Mouse (Mus musculus): ENCODE measurements around the gene Creld1.

The Creld1 gene

GRCm38 (mm10) chr6:113483100-113483615 lies at the start of gene Creld1:
Gene Creld1 (plus strand): TSS chr6:113483297.
- in situ Hi-C loops (cut with MboI; ENCODE audit: unreplicated experiment in 2 of 2) = no loop called here

GRCm38 (mm10) chr6:113433661-113434060 lies 49.4 kb upstream of the Creld1 start:
- in situ Hi-C loops (cut with MboI; ENCODE audit: unreplicated experiment in 2 of 2) = loop anchor here in 1 of 2 experiments (25.0 kb wide), 1 partner anchor 629 kb away; no protein-coding TSS in a partner anchor

- in situ Hi-C loops (cut with MboI; ENCODE audit: unreplicated experiment in 2 of 2) = loop anchor here in 1 of 2 experiments (25.0 kb wide), 1 partner anchor 628 kb away; no protein-coding TSS in a partner anchor
These were observed 48.4 kb upstream of the Creld1 start for GRCm38 (mm10) chr6:113434691-113435090.

GRCm38 (mm10) chr6:113435664-113436205 lies 47.4 kb upstream of the Creld1 start, which contains the start of gene Cidec:
Gene Cidec (minus strand): TSS chr6:113435760.
- in situ Hi-C loops (cut with MboI; ENCODE audit: unreplicated experiment in 2 of 2) = loop anchor here in 1 of 2 experiments (25.0 kb wide), 1 partner anchor 627 kb away; no protein-coding TSS in a partner anchor

- in situ Hi-C loops (cut with MboI; ENCODE audit: unreplicated experiment in 2 of 2) = loop anchor here in 1 of 2 experiments (25.0 kb wide), 1 partner anchor 625 kb away; no protein-coding TSS in a partner anchor
These were observed 46.0 kb upstream of the Creld1 start for GRCm38 (mm10) chr6:113437135-113437534.

- in situ Hi-C loops (cut with MboI; ENCODE audit: unreplicated experiment in 2 of 2) = loop anchor here in 1 of 2 experiments (25.0 kb wide), 1 partner anchor 623 kb away; no protein-coding TSS in a partner anchor
These were observed 44.2 kb upstream of the Creld1 start for GRCm38 (mm10) chr6:113438721-113439430.

- in situ Hi-C loops (cut with MboI; ENCODE audit: unreplicated experiment in 2 of 2) = loop anchor here in 1 of 2 experiments (25.0 kb wide), 1 partner anchor 622 kb away; no protein-coding TSS in a partner anchor
These were observed 42.4 kb upstream of the Creld1 start for GRCm38 (mm10) chr6:113440686-113441085.

GRCm38 (mm10) chr6:113441147-113441680 lies 41.9 kb upstream of the Creld1 start:
- in situ Hi-C loops (cut with MboI; ENCODE audit: unreplicated experiment in 2 of 2) = loop anchor here in 1 of 2 experiments (25.0 kb wide), 1 partner anchor 621 kb away; no protein-coding TSS in a partner anchor

- in situ Hi-C loops (cut with MboI; ENCODE audit: unreplicated experiment in 2 of 2) = loop anchor here in 1 of 2 experiments (25.0 kb wide), 1 partner anchor 620 kb away; no protein-coding TSS in a partner anchor
These were observed 41.0 kb upstream of the Creld1 start for GRCm38 (mm10) chr6:113442087-113442441.

- in situ Hi-C loops (cut with MboI; ENCODE audit: unreplicated experiment in 2 of 2) = loop anchor here in 1 of 2 experiments (25.0 kb wide), 1 partner anchor 620 kb away; no protein-coding TSS in a partner anchor
These were observed 40.5 kb upstream of the Creld1 start, which contains the start of gene Jagn1 for GRCm38 (mm10) chr6:113442442-113443090. Gene Jagn1 (plus strand): TSS chr6:113442569.

GRCm38 (mm10) chr6:113443091-113443490 lies 40.0 kb upstream of the Creld1 start:
- in situ Hi-C loops (cut with MboI; ENCODE audit: unreplicated experiment in 2 of 2) = loop anchor here in 1 of 2 experiments (25.0 kb wide), 1 partner anchor 619 kb away; no protein-coding TSS in a partner anchor

GRCm38 (mm10) chr6:113444207-113444965 lies 38.7 kb upstream of the Creld1 start:
- in situ Hi-C loops (cut with MboI; ENCODE audit: unreplicated experiment in 2 of 2) = loop anchor here in 1 of 2 experiments (25.0 kb wide), 1 partner anchor 618 kb away; no protein-coding TSS in a partner anchor

- in situ Hi-C loops (cut with MboI; ENCODE audit: unreplicated experiment in 2 of 2) = loop anchor here in 1 of 2 experiments (25.0 kb wide), 1 partner anchor 615 kb away; no protein-coding TSS in a partner anchor
These were observed 35.5 kb upstream of the Creld1 start for GRCm38 (mm10) chr6:113447639-113448038.

GRCm38 (mm10) chr6:113451839-113452238 lies 31.3 kb upstream of the Creld1 start:
- in situ Hi-C loops (cut with MboI; ENCODE audit: unreplicated experiment in 2 of 2) = no loop called here

GRCm38 (mm10) chr6:113455007-113455406 lies 28.1 kb upstream of the Creld1 start:
- in situ Hi-C loops (cut with MboI; ENCODE audit: unreplicated experiment in 2 of 2) = no loop called here

GRCm38 (mm10) chr6:113457952-113458534 lies 25.1 kb upstream of the Creld1 start, which contains the start of gene Il17re:
Gene Il17re (plus strand): TSS chr6:113458484.
- in situ Hi-C loops (cut with MboI; ENCODE audit: unreplicated experiment in 2 of 2) = no loop called here

- in situ Hi-C loops (cut with MboI; ENCODE audit: unreplicated experiment in 2 of 2) = no loop called here
These were observed 24.5 kb upstream of the Creld1 start for GRCm38 (mm10) chr6:113458635-113459034.

- in situ Hi-C loops (cut with MboI; ENCODE audit: unreplicated experiment in 2 of 2) = no loop called here
These were observed 19.1 kb upstream of the Creld1 start for GRCm38 (mm10) chr6:113464040-113464439.

GRCm38 (mm10) chr6:113465602-113466001 lies 17.5 kb upstream of the Creld1 start:
- in situ Hi-C loops (cut with MboI; ENCODE audit: unreplicated experiment in 2 of 2) = no loop called here
